Mouse (Mus musculus): Measurements from ENCODE around the gene Efcc1. TPM values are rescaled to one million over a fixed set of nuclear protein-coding genes. Genes with fewer than 3 reads are reported as not detected.

The Efcc1 gene
- total and polyA plus RNA-seq, 2 experiments from 2014 or later = 7.3 to 7.8 TPM

DNA sequence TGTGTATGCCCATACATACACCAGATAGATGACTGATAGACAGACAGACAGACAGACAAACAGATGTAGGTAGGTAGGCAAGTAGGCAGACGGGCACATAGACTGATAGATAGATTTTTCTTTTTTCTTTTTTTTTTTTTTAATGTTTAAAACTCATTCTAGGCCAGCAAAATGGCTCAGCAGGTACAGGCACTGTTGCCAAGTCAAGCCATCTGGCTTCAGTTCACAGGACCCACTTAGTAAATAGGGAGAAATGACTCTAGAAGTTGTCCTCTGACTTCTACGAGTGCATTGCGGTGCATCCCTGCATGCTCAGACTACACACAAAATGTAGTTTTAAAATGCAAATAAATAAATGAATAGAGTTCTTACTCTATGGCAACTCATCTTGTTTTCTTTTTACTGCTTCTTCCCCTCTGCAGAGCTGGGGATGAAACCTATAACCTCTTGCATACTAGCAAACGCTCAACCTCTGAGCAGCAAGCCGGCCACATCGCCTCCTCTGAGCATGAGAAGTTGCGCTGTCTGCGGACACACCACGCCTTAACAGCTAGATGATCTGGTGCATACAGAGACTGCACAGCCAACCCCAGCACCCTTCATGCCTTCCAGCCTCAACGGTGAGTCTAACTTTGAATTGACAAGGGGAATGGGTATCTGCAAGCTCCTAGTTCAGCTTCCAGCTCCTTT, 63.3 kb downstream of the Efcc1 start:
- no peak overlapping the region for H3K27ac ChIP-seq (ENCODE audit: low read depth, low read length)
- no peak for TF ChIP-seq CTCF (IDR thresholded peaks at IDR 0.05; ENCODE audit: low read depth)
- H3K4me1 ChIP-seq (ENCODE audit: insufficient read depth) = no peaks in the 10 kb centered on the region
- H3K9ac ChIP-seq = no peak overlapping the region
- 94% methylated on average over 10 of the region's 10 CpGs for whole genome bisulfite sequencing
- H3K4me2 ChIP-seq (ENCODE audit: low read depth) = no peak overlapping the region
- H3K36me3 ChIP-seq (ENCODE audit: insufficient read depth) = peaks cover 29% of the 10 kb centered on the region
- H3K27me3 ChIP-seq (ENCODE audit: insufficient read depth, low read length) = no peaks in the 10 kb centered on the region
- no peak for DNase-seq
- no peak overlapping the region for H3K4me3 ChIP-seq (ENCODE audit: low read depth, low read length)
- no peaks in the 10 kb centered on the region for H3K9me3 ChIP-seq (ENCODE audit: low read length)
- ATAC-seq = no peak

DNA sequence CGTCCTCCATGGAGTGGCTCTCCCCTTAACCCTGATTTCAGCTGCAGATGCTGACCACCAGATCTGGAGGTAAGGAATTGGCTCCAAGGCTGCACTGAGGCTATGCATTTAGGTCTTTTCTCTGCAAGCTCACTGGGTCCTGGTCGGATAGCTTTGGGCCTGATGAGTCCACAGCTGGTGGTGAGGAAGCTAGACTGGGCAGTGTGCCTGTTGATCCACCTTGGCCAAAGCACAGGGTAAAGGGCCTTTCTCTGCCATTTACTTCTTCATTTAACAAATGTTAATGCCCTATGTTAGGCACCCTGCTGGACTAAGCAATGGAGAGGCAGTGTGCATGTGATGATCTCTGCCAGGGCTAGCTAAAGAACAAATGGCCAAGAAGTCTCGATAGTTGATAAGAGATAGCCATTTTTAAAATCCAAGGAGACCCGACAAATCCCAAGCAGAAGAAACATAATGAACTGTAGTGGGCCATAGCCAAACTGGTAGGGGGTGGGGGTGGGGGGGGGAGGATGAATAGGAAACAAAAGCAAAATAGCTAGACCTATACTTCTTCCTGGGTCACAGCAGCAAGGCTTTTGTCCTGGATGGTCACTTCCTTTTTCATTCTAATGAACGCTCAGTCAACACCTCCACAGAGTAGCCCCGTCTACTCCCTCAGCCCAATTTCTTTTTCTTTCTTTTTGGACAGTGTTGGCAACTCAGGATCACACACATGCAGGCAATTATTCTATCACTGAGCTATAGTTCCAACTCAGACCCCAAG, 64.9 kb downstream of the Efcc1 start:
- Histone ChIP-seq H3K4me2 (ENCODE audit: low read depth) (no peak overlapping the region), H3K27ac (ENCODE audit: low read depth, low read length) (no peak overlapping the region), H3K4me3 (ENCODE audit: low read depth, low read length) (no peak overlapping the region), H3K4me1 (ENCODE audit: insufficient read depth) (no peaks in the 10 kb centered on the region), H3K36me3 (ENCODE audit: insufficient read depth) (peaks cover 29% of the 10 kb centered on the region), H3K9me3 (ENCODE audit: low read length) (no peaks in the 10 kb centered on the region), H3K9ac (no peak overlapping the region), H3K27me3 (ENCODE audit: insufficient read depth, low read length) (no peaks in the 10 kb centered on the region)
- ATAC-seq (no peak), DNase-seq (no peak)
- 61% methylated on average over 6 of the region's 6 CpGs for WGBS
- TF ChIP-seq CTCF (IDR thresholded peaks at IDR 0.05; ENCODE audit: low read depth) = no peak

DNA sequence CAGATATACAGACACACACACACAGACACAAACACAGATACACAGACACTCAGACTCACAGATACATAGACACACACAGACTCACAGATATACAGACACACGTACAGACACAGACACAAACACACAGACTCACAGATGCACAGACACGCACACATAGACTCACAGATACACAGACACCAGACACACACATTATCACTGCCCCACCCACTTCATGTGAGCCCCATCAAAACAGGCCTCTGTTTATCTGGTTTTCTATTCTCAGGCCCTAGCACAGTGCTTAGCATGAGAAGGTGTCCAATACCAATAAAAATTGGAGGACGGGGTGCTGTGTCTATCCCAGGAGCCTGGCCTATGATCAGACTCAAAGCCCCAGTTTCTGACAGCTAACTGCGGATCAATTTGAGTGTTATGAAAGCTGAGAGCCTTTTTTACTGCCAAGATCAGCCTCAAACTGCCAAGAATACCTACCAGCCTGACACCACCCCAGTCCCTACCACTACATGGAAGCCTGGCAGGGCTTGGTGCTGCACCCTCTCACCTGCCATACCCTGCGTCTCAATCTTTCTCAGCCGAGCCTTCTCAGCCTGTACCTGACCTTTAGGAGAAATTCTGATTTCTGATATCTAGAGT, 65.7 kb downstream of the Efcc1 start:
- Histone ChIP-seq H3K4me3 (ENCODE audit: low read depth, low read length) (no peak overlapping the region), H3K9ac (no peak overlapping the region), H3K4me1 (ENCODE audit: insufficient read depth) (no peaks in the 10 kb centered on the region), H3K9me3 (ENCODE audit: low read length) (no peaks in the 10 kb centered on the region), H3K4me2 (ENCODE audit: low read depth) (no peak overlapping the region), H3K36me3 (ENCODE audit: insufficient read depth) (peaks cover 23% of the 10 kb centered on the region), H3K27me3 (ENCODE audit: insufficient read depth, low read length) (no peaks in the 10 kb centered on the region), H3K27ac (ENCODE audit: low read depth, low read length) (no peak overlapping the region)
- 84% methylated on average over 6 of the region's 6 CpGs for WGBS
- ATAC-seq (no peak), DNase-seq (no peak)
- no peak for TF ChIP-seq CTCF (IDR thresholded peaks at IDR 0.05; ENCODE audit: low read depth)

DNA sequence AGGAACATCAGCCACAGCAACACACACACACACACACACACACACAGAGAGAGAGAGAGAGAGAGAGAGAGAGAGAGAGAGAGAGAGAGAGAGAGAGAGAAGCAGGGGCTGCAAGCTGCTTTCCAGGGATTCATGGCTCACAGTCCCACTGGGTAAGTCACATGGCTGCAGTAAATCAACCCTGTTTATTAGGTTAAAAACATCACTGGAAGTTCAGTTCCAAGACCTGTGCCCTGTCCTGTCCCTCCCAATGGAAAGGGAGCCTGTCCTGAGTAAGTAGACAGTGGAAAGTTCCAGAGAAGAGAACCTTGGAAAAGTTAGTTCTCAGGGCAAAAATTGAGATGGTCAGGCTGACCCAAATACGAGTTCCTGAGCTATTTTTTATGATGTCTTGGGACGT, 66.7 kb downstream of the Efcc1 start:
- Histone ChIP-seq H3K4me3 (ENCODE audit: low read depth, low read length) (no peak overlapping the region), H3K9ac (no peak overlapping the region), H3K27ac (ENCODE audit: low read depth, low read length) (no peak overlapping the region), H3K9me3 (ENCODE audit: low read length) (no peaks in the 10 kb centered on the region), H3K4me1 (ENCODE audit: insufficient read depth) (no peaks in the 10 kb centered on the region), H3K4me2 (ENCODE audit: low read depth) (no peak overlapping the region), H3K27me3 (ENCODE audit: insufficient read depth, low read length) (no peaks in the 10 kb centered on the region), H3K36me3 (ENCODE audit: insufficient read depth) (peaks cover 17% of the 10 kb centered on the region)
- 63% methylated on average over 2 of the region's 2 CpGs for WGBS
- ATAC-seq = no peak
- no peak for TF ChIP-seq CTCF (IDR thresholded peaks at IDR 0.05; ENCODE audit: low read depth)
- no peak for DNase-seq

DNA sequence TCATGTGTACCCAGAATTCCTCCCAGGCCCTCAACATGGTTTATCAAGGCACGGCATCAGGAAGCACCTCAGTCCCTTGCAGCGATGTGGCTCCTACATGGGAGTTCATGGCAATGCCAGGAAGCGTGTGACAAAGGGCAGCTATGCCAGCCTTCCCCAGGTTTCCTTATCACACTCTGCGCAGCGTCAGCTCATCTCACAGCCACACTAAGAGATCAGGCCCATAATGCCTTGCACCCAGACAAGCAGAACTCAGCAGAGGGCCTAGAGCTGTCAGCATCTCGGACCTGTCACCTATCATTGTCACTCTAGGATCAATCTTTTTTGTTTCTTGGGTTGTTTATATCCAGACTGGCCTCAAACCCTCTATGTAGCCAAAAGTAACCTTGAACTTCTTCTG, 68.9 kb downstream of the Efcc1 start:
- H3K4me1 ChIP-seq (ENCODE audit: insufficient read depth) = no peaks in the 10 kb centered on the region
- no peaks in the 10 kb centered on the region for H3K27me3 ChIP-seq (ENCODE audit: insufficient read depth, low read length)
- DNase-seq (no peak), ATAC-seq (no peak)
- no peak for TF ChIP-seq CTCF (IDR thresholded peaks at IDR 0.05; ENCODE audit: low read depth)
- no peak overlapping the region for H3K4me2 ChIP-seq (ENCODE audit: low read depth)
- H3K9ac ChIP-seq = no peak overlapping the region
- H3K9me3 ChIP-seq (ENCODE audit: low read length) = no peaks in the 10 kb centered on the region
- peaks cover 2% of the 10 kb centered on the region; the same call in 1 of the 2 replicates for H3K36me3 ChIP-seq (ENCODE audit: insufficient read depth)
- no peak overlapping the region for H3K27ac ChIP-seq (ENCODE audit: low read depth, low read length)
- no peak overlapping the region for H3K4me3 ChIP-seq (ENCODE audit: low read depth, low read length)
- WGBS = 89% methylated on average over 6 of the region's 6 CpGs

DNA sequence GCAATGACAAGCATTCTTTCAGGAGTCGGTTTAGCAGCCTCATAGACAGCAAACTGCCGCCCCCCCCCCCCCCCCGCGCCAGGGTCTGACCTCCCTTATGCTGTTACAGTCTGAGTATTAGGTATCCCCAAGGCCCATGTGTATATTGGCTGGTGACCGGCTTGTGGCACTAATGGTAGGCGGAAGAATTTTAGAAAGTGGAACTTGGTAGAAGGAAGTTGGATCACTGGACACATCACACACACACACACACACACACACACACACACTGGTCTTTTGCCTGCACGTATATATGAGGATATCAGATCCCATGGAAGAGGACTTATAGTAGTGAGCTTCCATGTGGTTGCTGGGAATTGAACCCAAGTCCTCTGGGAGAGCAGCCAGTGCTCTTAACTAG, 71.8 kb downstream of the Efcc1 start:
- DNase-seq (no peak), ATAC-seq (no peak)
- no peaks in the 10 kb centered on the region for H3K9me3 ChIP-seq (ENCODE audit: low read length)
- no peak for TF ChIP-seq CTCF (IDR thresholded peaks at IDR 0.05; ENCODE audit: low read depth)
- WGBS = 84% methylated on average over 7 of the region's 7 CpGs
- H3K4me3 ChIP-seq (ENCODE audit: low read depth, low read length) = no peak overlapping the region
- no peaks in the 10 kb centered on the region for H3K4me1 ChIP-seq (ENCODE audit: insufficient read depth)
- no peak overlapping the region for H3K9ac ChIP-seq
- H3K27me3 ChIP-seq (ENCODE audit: insufficient read depth, low read length) = no peaks in the 10 kb centered on the region
- no peaks in the 10 kb centered on the region; the same call in 1 of the 2 replicates for H3K36me3 ChIP-seq (ENCODE audit: insufficient read depth)
- H3K27ac ChIP-seq (ENCODE audit: low read depth, low read length) = no peak overlapping the region
- no peak overlapping the region for H3K4me2 ChIP-seq (ENCODE audit: low read depth)

DNA sequence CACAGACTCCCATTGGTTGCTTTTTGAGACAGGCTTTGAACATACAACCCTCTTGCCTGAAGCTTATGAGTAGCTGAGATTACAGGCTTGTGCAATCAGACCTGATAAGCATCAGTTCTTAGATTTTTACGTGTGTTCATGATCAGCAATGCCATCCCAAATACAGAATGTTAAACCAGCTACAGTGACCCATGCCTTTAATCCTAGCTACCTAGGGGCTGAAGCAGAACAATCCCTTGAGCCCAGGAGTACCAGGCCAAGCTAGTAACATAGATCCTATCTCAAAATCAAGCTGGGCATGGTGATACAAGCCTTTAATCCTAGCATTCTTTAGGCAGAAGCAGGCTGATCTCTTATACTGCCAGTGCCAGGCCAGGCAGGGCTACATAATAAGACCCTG, 73.4 kb downstream of the Efcc1 start:
- H3K9me3 ChIP-seq (ENCODE audit: low read length) = no peaks in the 10 kb centered on the region
- peaks cover 4% of the 10 kb centered on the region; the same call in 1 of the 2 replicates for H3K36me3 ChIP-seq (ENCODE audit: insufficient read depth)
- H3K27me3 ChIP-seq (ENCODE audit: insufficient read depth, low read length) = no peaks in the 10 kb centered on the region
- no peak overlapping the region for H3K4me2 ChIP-seq (ENCODE audit: low read depth)
- ATAC-seq (no peak), DNase-seq (no peak)
- no peak overlapping the region for H3K4me3 ChIP-seq (ENCODE audit: low read depth, low read length)
- TF ChIP-seq CTCF (IDR thresholded peaks at IDR 0.05; ENCODE audit: low read depth) = no peak
- WGBS = 95% methylated on average over 1 of the region's 1 CpGs
- H3K4me1 ChIP-seq (ENCODE audit: insufficient read depth) = no peaks in the 10 kb centered on the region
- no peak overlapping the region for H3K9ac ChIP-seq
- no peak overlapping the region for H3K27ac ChIP-seq (ENCODE audit: low read depth, low read length)
